Mouse (Mus musculus) forebrain, postnatal 0 days (tissue): ENCODE measurements around the gene Slc4a11. TPM values are rescaled to one million over a fixed set of nuclear protein-coding genes. Genes with fewer than 3 reads are reported as not detected.
A peak's percentile ranks its signal among the peaks of the same experiment; 100 is the strongest.
"Not testable (repeated sequence)": the region's sequence is repeated elsewhere in the genome, so short reads cannot be mapped to it uniquely, and the experiment has no call there.

ENCODE experiments used
- ATAC-seq: fragments of 200-750 bp; cut with Nextera tagmentation; 2 replicates; pipeline ENCODE4 v1.8.0; 2017; ENCODE audit warnings: mild to moderate bottlenecking, moderate library complexity
- DNase-seq: peaks from one replicate; pipeline ENCODE4 v3.0.0-alpha.2; 2015
- H3K27ac ChIP-seq: fragments of 300-500 bp; sonication (generic); 2 replicates; pipeline ENCODE4 v1.5.1; 2014; ENCODE audit warnings: low read depth, mild to moderate bottlenecking, antibody characterized with exemption, low read length, moderate library complexity, mixed read lengths
- H3K27me3 ChIP-seq: fragments of 300-500 bp; sonication (generic); 2 replicates; pipeline ENCODE4 v1.6.1; 2014; ENCODE audit warnings: mild to moderate bottlenecking, low read length, mixed read lengths; ENCODE audit not compliant: insufficient read depth
- H3K36me3 ChIP-seq: fragments of 300-500 bp; sonication (generic); 2 replicates; pipeline ENCODE4 v1.6.1; 2014; ENCODE audit warnings: mild to moderate bottlenecking, moderate library complexity; ENCODE audit not compliant: insufficient read depth
- H3K4me1 ChIP-seq: fragments of 300-500 bp; sonication (generic); 2 replicates; pipeline ENCODE4 v1.6.1; 2014; ENCODE audit warnings: antibody characterized with exemption; ENCODE audit not compliant: insufficient read depth
- H3K4me2 ChIP-seq: fragments of 300-500 bp; sonication (generic); 2 replicates; pipeline ENCODE4 v1.6.1; 2014; ENCODE audit warnings: low read depth, mild to moderate bottlenecking, moderate library complexity
- H3K4me3 ChIP-seq: fragments of 300-500 bp; sonication (generic); 2 replicates; pipeline ENCODE4 v1.5.1; 2014; ENCODE audit warnings: low read depth, low read length, mixed read lengths
- H3K9ac ChIP-seq: fragments of 300-500 bp; sonication (generic); 2 replicates; pipeline ENCODE4 v1.6.1; 2014; ENCODE audit warnings: mild to moderate bottlenecking
- H3K9me3 ChIP-seq: fragments of 300-500 bp; sonication (generic); 2 replicates; pipeline ENCODE4 v1.6.1; 2016; ENCODE audit warnings: low read length
- CTCF ChIP-seq: sonication (generic); IDR thresholded peaks from 2 replicates; pipeline ENCODE4 v1.5.1; 2016; ENCODE audit warnings: antibody characterized with exemption, control low read depth, low read depth
- WGBS: fragments of 180-500 bp; shearing (Covaris S2); extraction: QIAGEN DNeasy Blood & Tissue Kit; methylation state at CpG from one replicate; pipeline ENCODE4 v1.1.7; 2014; 5-methylcytosine and 5-hydroxymethylcytosine counted together
- polyA plus RNA-seq: library from polyadenylated mRNA; unstranded; fragments of >200 nt; fragmentation: Nextera tagmentation; extraction: Ambion mirVana; gene quantifications from 2 replicates; pipeline ENCODE4 v1.2.1, GENCODE M21; 2015
- total RNA-seq: library from RNA; depleted of rRNA; stranded (reverse); fragments of >200 nt; gene quantifications from 2 replicates; pipeline ENCODE4 v1.2.3, GENCODE M21; 2014

Slc4a11 gene
- total and polyA plus RNA-seq, 2 experiments from 2014 or later: 0.51 to 0.76 TPM

GRCm38 (mm10) chr2:130658530-130658929 is 38.8 kb downstream of the Slc4a11 start:
- ATAC-seq (no peak), DNase-seq (no peak)
- Histone ChIP-seq H3K4me1 (peaks cover 7% of the 10 kb centered on the region), H3K4me3 (no peak overlapping the region), H3K9ac (no peak overlapping the region), H3K27me3 (no peaks in the 10 kb centered on the region), H3K9me3 (no peaks in the 10 kb centered on the region), H3K36me3 (peaks cover 75% of the 10 kb centered on the region), H3K27ac (no peak overlapping the region), H3K4me2 (no peak overlapping the region)
- no peak for TF ChIP-seq CTCF
- WGBS: 98% methylated on average over 10 of the region's 10 CpGs

GRCm38 (mm10) chr2:130657541-130657940 is 39.8 kb downstream of the Slc4a11 start:
- Histone ChIP-seq H3K4me1 (no peaks in the 10 kb centered on the region), H3K4me3 (no peak overlapping the region), H3K9me3 (no peaks in the 10 kb centered on the region), H3K27ac (no peak overlapping the region), H3K9ac (no peak overlapping the region), H3K27me3 (no peaks in the 10 kb centered on the region), H3K4me2 (no peak overlapping the region), H3K36me3 (peaks cover 82% of the 10 kb centered on the region)
- TF ChIP-seq CTCF: no peak
- ATAC-seq (no peak), DNase-seq (no peak)
- WGBS: 88% methylated on average over 6 of the region's 6 CpGs

- Histone ChIP-seq H3K4me2 (no peak overlapping the region), H3K36me3 (peaks cover 80% of the 10 kb centered on the region), H3K27me3 (no peaks in the 10 kb centered on the region), H3K9ac (no peak overlapping the region), H3K4me3 (no peak overlapping the region), H3K27ac (no peak overlapping the region), H3K4me1 (no peaks in the 10 kb centered on the region), H3K9me3 (no peaks in the 10 kb centered on the region)
- DNase-seq: no peak
- no peak for ATAC-seq
- TF ChIP-seq CTCF: no peak
- WGBS: 94% methylated on average over 9 of the region's 9 CpGs
Measured at GRCm38 (mm10) chr2:130656536-130656935, 40.8 kb downstream of the Slc4a11 start.

DNA sequence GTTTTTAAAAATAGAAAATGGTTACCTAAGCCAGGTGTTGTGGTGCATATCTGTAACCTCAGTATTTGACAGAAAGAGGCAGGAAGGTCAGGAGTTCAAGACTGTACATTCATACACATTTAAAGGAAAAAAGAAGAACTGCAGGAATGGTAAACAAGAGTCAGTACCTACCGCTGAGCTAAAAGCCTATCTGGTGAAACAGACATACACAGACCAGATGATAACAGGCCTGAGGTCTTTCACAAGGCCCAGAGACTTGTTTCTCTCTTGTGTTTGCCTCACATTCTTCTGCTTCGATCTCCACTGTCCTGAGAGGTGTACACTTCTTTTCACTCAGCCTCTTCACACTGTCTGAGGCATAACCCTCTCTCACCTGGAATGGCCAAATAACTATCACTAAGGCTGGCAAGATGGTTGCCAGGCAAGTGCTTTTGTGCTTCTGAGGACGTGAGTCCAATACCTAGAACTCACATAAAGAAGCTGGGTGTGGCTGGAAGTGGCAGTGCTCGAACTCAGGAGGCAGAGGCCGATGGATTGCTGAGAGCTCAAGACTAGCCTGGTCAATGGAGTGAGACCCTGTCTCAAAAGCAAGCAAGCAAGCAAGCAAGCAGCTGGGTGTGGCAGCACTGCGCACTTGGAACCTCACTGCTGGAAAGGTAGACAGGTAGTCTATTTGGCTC is 41.5 kb downstream of the Slc4a11 start:
- H3K9me3 ChIP-seq: no peaks in the 10 kb centered on the region
- no peak overlapping the region for H3K9ac ChIP-seq
- H3K27ac ChIP-seq: no peak overlapping the region
- no peaks in the 10 kb centered on the region for H3K27me3 ChIP-seq
- H3K36me3 ChIP-seq: peaks cover 80% of the 10 kb centered on the region
- no peak overlapping the region for H3K4me3 ChIP-seq
- 92% methylated on average over 6 of the region's 6 CpGs for WGBS
- no peak for DNase-seq
- ATAC-seq: no peak
- H3K4me1 ChIP-seq: no peaks in the 10 kb centered on the region
- no peak overlapping the region for H3K4me2 ChIP-seq
- no peak for TF ChIP-seq CTCF

DNA sequence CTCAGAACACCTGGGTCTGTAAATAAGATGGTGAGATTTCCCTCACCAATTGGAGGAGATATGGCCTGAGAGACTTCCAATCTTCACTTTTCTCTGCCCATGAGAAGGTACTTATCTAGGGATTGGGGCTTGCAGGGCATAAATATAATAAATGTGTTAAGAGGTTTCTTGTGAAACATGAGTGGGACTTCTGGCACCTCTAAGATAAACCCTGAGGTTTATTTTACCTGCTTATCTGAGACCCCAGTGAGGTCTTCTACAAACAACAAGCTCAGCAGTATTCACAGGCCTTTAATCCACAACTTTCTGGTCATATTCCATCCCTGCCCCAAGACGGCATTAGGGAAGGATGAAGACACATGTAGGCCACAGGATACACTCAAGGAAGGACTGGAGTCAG is 43.6 kb downstream of the Slc4a11 start:
- Histone ChIP-seq H3K27me3 (no peaks in the 10 kb centered on the region), H3K27ac (no peak overlapping the region), H3K4me2 (no peak overlapping the region), H3K9ac (no peak overlapping the region), H3K4me3 (no peak overlapping the region), H3K4me1 (no peaks in the 10 kb centered on the region), H3K36me3 (peaks cover 72% of the 10 kb centered on the region), H3K9me3 (no peaks in the 10 kb centered on the region)
- 86% methylated on average over 1 of the region's 1 CpGs for WGBS
- no peak for TF ChIP-seq CTCF
- DNase-seq (no peak), ATAC-seq (no peak)

DNA sequence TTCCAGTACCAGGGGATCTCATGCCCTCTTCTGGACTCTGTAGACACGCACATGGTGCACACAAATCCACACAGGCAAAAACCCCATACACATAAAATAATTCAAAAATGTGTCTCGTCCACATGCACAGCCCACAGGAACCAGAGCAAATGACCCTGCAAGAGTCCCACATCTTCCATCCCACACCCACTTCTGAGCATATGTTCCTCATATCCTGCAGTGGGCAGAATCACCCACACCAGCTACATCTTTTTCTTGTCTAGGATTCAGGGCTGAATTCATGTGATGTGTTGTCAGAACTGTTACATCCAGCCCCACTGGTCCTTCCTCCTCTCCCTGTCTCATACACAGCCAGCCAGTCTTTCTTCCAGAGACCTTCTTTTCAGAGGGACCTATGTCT is 44.0 kb downstream of the Slc4a11 start:
- Histone ChIP-seq H3K9ac (no peak overlapping the region), H3K36me3 (peaks cover 67% of the 10 kb centered on the region)
- ATAC-seq: no peak

GRCm38 (mm10) chr2:130649028-130649427 is 48.3 kb downstream of the Slc4a11 start:
- DNase-seq, H3K9ac ChIP-seq, H3K4me1 ChIP-seq, H3K9me3 ChIP-seq, H3K4me2 ChIP-seq, H3K27me3 ChIP-seq, ATAC-seq, H3K4me3 ChIP-seq, H3K27ac ChIP-seq: not testable (repeated sequence)
- H3K36me3 ChIP-seq: peaks cover 29% of the 10 kb centered on the region
- 0 out of 2 replicates have a peak, but pooled peaks have one; percentile 7 for TF ChIP-seq CTCF
- 84% methylated on average over 6 of the region's 6 CpGs for WGBS

More for the DNA sequence above, 44.0 kb downstream of the Slc4a11 start:
- TF ChIP-seq CTCF: no peak
- Histone ChIP-seq H3K9me3 (no peaks in the 10 kb centered on the region), H3K27me3 (no peaks in the 10 kb centered on the region), H3K27ac (no peak overlapping the region), H3K4me2 (no peak overlapping the region), H3K4me3 (no peak overlapping the region), H3K4me1 (no peaks in the 10 kb centered on the region)
- 88% methylated on average over 2 of the region's 2 CpGs for WGBS
- DNase-seq: no peak
